Mouse (Mus musculus) hindbrain, embryonic 11.5 days (tissue): ENCODE measurements around the gene Csf2rb. TPM values are rescaled to one million over a fixed set of nuclear protein-coding genes. Genes with fewer than 3 reads are reported as not detected.

Experiments used
- ATAC-seq: fragments of 200-750 bp; cut with Nextera tagmentation; 2 replicates; pipeline ENCODE4 v1.8.0; 2017; ENCODE audit warnings: mild to moderate bottlenecking, moderate TSS enrichment, moderate library complexity; ENCODE audit not compliant: low FRiP score
- DNase-seq: peaks from one replicate; pipeline ENCODE4 v3.0.0-alpha.2; 2015; ENCODE audit warnings: low spot score
- H3K27ac ChIP-seq: fragments of 300-500 bp; sonication (generic); 2 replicates; pipeline ENCODE4 v1.5.1; 2014; ENCODE audit warnings: mild to moderate bottlenecking, low read depth, low read length
- H3K27me3 ChIP-seq: fragments of 300-500 bp; sonication (generic); 2 replicates; pipeline ENCODE4 v1.6.1; 2014; ENCODE audit warnings: mild to moderate bottlenecking, low read length, moderate library complexity, mixed read lengths; ENCODE audit not compliant: control insufficient read depth, insufficient read depth
- H3K36me3 ChIP-seq: fragments of 300-500 bp; sonication (generic); 2 replicates; pipeline ENCODE4 v1.6.1; 2014; ENCODE audit warnings: mild to moderate bottlenecking, low read length, moderate library complexity, mixed read lengths; ENCODE audit not compliant: control insufficient read depth, insufficient read depth
- H3K4me1 ChIP-seq: fragments of 300-500 bp; sonication (generic); replicated peaks from 2 replicates; pipeline ENCODE4 v1.6.1; 2014; ENCODE audit warnings: low read length, mixed read lengths; ENCODE audit not compliant: control insufficient read depth, insufficient read depth
- H3K4me2 ChIP-seq: fragments of 300-500 bp; sonication (generic); replicated peaks from 2 replicates; pipeline ENCODE4 v1.6.1; 2014; ENCODE audit warnings: mild to moderate bottlenecking, low read depth, low read length
- H3K4me3 ChIP-seq: fragments of 300-500 bp; sonication (generic); 2 replicates; pipeline ENCODE4 v1.5.1; 2014; ENCODE audit warnings: low read depth, low read length
- H3K9ac ChIP-seq: fragments of 300-500 bp; sonication (generic); 2 replicates; pipeline ENCODE4 v1.6.1; 2014; ENCODE audit warnings: low read depth, low read length
- H3K9me3 ChIP-seq: fragments of 300-500 bp; sonication (generic); 2 replicates; pipeline ENCODE4 v1.6.1; 2016; ENCODE audit warnings: low read length; ENCODE audit not compliant: control insufficient read depth
- WGBS: fragments of 180-500 bp; shearing (Covaris S2); extraction: QIAGEN DNeasy Blood & Tissue Kit; methylation state at CpG from one replicate; pipeline ENCODE4 v1.1.7; 2014; 5-methylcytosine and 5-hydroxymethylcytosine counted together
- polyA plus RNA-seq: library from polyadenylated mRNA; unstranded; fragments of >200 nt; fragmentation: Nextera tagmentation; extraction: Ambion mirVana; gene quantifications from 2 replicates; pipeline ENCODE4 v1.2.1, GENCODE M21; 2014

Csf2rb gene
- polyA plus RNA-seq, 1 experiment from 2014 or later = 1.9 TPM

DNA sequence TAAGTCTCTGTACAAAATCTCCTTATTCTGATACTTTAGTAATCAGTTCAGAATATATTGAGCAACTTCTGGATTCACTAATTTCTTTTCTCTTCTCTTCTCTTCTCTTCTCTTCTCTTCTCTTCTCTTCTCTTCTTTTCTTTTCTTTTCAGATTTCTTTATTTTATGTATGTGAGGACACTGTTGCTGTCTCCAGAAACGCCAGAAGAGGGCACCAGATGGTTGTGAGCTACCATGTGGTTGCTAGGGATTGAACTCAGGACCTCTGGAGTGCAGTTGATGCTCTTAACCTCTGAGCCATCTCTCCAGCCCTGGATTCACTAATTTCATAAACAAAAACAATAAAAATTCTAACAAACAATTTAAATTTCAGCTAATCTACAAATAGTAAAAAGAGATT is 29.4 kb downstream of the Csf2rb start:
- Histone ChIP-seq H3K9me3 (no peaks in the 10 kb centered on the region), H3K27ac (no peak overlapping the region), H3K4me2 (no peak overlapping the region), H3K4me3 (no peak overlapping the region), H3K4me1 (no peaks in the 10 kb centered on the region), H3K36me3 (no peaks in the 10 kb centered on the region), H3K9ac (no peak overlapping the region), H3K27me3 (no peaks in the 10 kb centered on the region)
- DNase-seq (peak; percentile 52), ATAC-seq (no peak)
- 4% methylated on average over 1 of the region's 1 CpGs for WGBS

DNA sequence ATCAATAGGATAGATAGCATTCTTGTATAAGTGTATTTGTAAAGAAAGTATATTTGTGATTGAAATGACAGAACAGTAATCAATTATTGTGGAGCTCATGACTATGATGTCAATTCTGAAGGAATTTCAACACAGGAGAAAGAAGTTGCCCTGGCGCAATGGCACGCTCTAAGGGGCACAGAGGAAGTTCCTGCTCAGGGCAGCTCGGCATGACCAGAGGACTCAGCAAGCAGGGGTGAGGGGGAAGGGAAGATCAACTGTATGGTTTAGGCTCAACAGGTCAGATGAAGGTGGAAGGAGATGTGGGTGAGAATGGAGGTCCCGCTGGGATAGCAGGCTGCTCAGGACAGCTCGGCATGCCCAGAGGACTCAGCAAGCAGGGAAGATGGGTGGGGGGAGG is 30.0 kb downstream of the Csf2rb start:
- WGBS = 90% methylated on average over 5 of the region's 5 CpGs
- Histone ChIP-seq H3K9me3 (no peaks in the 10 kb centered on the region), H3K27ac (no peak overlapping the region), H3K4me1 (no peaks in the 10 kb centered on the region), H3K9ac (no peak overlapping the region), H3K27me3 (no peaks in the 10 kb centered on the region), H3K4me3 (no peak overlapping the region), H3K36me3 (no peaks in the 10 kb centered on the region), H3K4me2 (no peak overlapping the region)
- no peak for DNase-seq
- no peak for ATAC-seq

DNA sequence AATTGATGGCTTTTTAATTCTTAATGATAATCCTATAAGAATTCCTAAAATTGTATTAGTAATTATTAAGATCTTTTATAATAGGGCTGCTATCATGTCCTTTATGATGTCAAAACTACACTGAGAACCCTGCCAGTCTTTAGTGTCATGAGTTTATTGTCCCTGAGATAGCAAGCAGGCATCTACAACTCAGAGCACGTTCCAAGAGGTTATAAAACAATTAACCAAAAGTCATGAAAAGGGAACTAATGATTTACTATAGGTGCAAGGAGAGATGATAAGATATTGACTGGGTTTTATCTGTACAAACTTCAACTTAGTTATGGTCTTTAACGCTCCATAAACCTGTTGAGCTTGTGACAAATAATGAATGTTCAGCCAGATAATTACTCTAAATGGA is 40.4 kb downstream of the Csf2rb start:
- no peak overlapping the region for H3K27ac ChIP-seq
- DNase-seq = no peak

DNA sequence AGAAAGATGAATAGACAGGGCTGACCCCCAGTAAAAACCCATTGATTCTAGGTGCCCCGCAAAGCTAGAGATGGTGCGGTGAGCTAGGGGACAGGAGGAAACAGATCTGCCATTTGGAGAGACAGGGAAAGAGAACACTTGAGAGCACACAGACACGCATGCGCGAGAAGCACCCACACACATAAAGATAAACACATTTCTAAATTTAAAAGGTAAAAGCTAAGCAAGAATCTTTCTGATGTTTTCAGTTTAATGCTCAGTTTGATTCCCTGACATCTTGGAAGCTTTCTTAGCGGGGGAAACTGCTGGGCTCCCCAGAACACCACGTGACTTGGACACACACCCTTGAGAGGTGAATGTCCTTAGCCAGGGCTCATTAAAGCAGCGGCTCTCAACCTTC is 41.3 kb downstream of the Csf2rb start:
- 86% methylated on average over 8 of the region's 8 CpGs for WGBS
- no peak for ATAC-seq

More for the DNA sequence above, 40.4 kb downstream of the Csf2rb start:
- ATAC-seq = no peak
- no peaks in the 10 kb centered on the region for H3K4me1 ChIP-seq
- no peaks in the 10 kb centered on the region for H3K36me3 ChIP-seq
- H3K9me3 ChIP-seq = no peaks in the 10 kb centered on the region
- WGBS = 85% methylated on average over 2 of the region's 2 CpGs
- no peak overlapping the region for H3K9ac ChIP-seq
- no peak overlapping the region for H3K4me2 ChIP-seq
- H3K4me3 ChIP-seq = no peak overlapping the region
- H3K27me3 ChIP-seq = peaks cover 9% of the 10 kb centered on the region; the same call in 1 of the 2 replicates

DNA sequence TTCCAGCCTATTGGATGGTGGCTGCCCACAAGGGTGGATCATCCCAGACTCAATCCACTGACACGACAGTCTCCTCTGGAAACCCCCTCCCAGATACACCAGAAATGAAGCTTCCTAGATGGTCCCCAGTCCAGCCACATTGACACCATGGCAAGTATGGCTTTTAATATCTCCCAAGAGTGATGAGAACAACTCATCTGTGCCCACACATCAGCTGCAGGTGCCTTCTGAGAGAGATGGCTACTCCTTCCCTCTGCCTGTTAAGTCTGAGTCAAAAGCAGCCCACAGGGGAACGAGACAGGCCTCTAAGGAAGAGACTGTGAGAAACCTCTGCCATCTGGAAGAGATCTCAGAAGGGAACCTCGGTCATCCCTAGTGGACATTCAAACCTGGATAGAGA is 42.3 kb downstream of the Csf2rb start:
- Histone ChIP-seq H3K4me2 (no peak overlapping the region), H3K4me1 (no peaks in the 10 kb centered on the region), H3K36me3 (no peaks in the 10 kb centered on the region), H3K9ac (no peak overlapping the region), H3K27ac (no peak overlapping the region), H3K9me3 (no peaks in the 10 kb centered on the region), H3K4me3 (no peak overlapping the region), H3K27me3 (peaks cover 9% of the 10 kb centered on the region; the same call in 1 of the 2 replicates)
- 70% methylated on average over 3 of the region's 3 CpGs for WGBS
- no peak for DNase-seq
- ATAC-seq = no peak

More for the DNA sequence above, 41.3 kb downstream of the Csf2rb start:
- Histone ChIP-seq H3K4me1 (no peaks in the 10 kb centered on the region), H3K27me3 (peaks cover 9% of the 10 kb centered on the region; the same call in 1 of the 2 replicates), H3K9ac (no peak overlapping the region), H3K4me2 (no peak overlapping the region), H3K4me3 (no peak overlapping the region), H3K9me3 (no peaks in the 10 kb centered on the region), H3K36me3 (no peaks in the 10 kb centered on the region), H3K27ac (no peak overlapping the region)
- DNase-seq = no peak

DNA sequence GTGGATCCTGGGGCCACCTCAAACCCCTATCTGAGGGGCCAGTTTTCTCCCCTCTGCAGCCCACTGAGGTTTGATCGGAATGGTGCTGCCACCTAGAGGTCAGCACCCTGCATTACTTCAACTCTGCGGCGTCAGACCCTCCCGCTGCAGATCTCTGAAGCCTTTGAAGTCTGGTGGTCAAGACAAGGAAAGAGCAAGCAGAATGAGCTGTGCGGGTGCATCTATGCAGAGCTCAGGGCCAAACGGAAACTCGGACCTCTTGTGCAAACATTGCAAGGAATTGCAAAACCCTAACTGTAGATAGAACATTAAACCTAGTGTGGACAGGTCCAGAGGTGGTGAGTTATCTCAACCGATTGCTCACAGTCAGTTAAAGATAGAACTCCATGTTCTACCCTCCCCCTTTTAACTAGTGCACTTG is 43.4 kb downstream of the Csf2rb start:
- Histone ChIP-seq H3K9ac (no peak overlapping the region), H3K9me3 (no peaks in the 10 kb centered on the region), H3K4me1 (no peaks in the 10 kb centered on the region), H3K4me2 (no peak overlapping the region), H3K27ac (no peak overlapping the region), H3K36me3 (no peaks in the 10 kb centered on the region), H3K4me3 (no peak overlapping the region), H3K27me3 (peaks cover 9% of the 10 kb centered on the region; the same call in 1 of the 2 replicates)
- peak; percentile 77 for DNase-seq
- WGBS = 15% methylated on average over 8 of the region's 8 CpGs
- ATAC-seq = no peak

DNA sequence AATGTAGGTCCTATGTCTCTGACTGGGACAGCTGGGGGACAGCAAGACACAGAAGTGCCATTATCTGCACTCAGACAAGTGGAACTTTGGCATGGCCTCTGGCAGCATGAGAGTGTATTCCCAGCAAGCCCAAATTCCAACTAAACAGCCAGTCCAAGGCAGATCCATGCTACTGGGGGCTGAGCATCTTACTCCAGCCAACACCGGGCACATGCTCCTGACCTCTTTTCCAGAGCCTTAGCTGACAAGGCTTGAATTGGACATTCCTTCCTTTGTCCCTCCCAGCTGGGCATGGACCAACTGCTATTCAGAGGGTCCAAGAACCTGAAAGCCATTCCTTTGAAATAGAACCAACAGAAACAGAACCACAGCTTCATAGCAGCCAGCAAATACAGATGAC is 44.1 kb downstream of the Csf2rb start:
- DNase-seq (no peak), ATAC-seq (no peak)
- H3K27me3 ChIP-seq = peaks cover 9% of the 10 kb centered on the region; the same call in 1 of the 2 replicates
- H3K27ac ChIP-seq = no peak overlapping the region
- no peak overlapping the region for H3K4me2 ChIP-seq
- H3K9me3 ChIP-seq = no peaks in the 10 kb centered on the region
- no peak overlapping the region; the same call in 1 of the 2 replicates for H3K9ac ChIP-seq
- H3K36me3 ChIP-seq = no peaks in the 10 kb centered on the region
- H3K4me1 ChIP-seq = no peaks in the 10 kb centered on the region
- 36% methylated on average over 1 of the region's 1 CpGs for WGBS
- H3K4me3 ChIP-seq = no peak overlapping the region

DNA sequence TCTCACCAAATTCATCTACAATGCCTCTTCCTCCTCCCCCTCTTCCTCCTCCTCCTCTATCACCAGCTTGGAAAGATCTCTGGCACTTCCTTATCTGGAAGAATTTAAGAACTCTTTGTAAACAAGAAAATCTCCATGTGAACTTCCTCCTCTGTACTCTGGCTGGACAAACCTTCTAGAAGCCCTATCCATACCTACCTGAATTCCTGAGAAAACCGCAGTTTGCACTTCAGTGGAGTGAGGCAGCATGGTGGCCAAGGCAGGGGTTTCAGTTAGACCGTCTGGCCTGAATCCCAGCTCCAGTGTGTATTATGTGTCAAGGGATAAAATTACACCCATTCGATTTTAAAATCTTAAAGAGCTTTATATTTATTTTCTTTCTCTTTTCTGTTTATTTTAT is 47.2 kb downstream of the Csf2rb start:
- Histone ChIP-seq H3K9ac (no peak overlapping the region), H3K27ac (no peak overlapping the region), H3K36me3 (no peaks in the 10 kb centered on the region), H3K4me2 (no peak overlapping the region), H3K27me3 (peaks cover 9% of the 10 kb centered on the region; the same call in 1 of the 2 replicates), H3K4me1 (no peaks in the 10 kb centered on the region), H3K9me3 (no peaks in the 10 kb centered on the region), H3K4me3 (no peak overlapping the region)
- ATAC-seq (no peak), DNase-seq (no peak)
- 76% methylated on average over 3 of the region's 3 CpGs for WGBS

DNA sequence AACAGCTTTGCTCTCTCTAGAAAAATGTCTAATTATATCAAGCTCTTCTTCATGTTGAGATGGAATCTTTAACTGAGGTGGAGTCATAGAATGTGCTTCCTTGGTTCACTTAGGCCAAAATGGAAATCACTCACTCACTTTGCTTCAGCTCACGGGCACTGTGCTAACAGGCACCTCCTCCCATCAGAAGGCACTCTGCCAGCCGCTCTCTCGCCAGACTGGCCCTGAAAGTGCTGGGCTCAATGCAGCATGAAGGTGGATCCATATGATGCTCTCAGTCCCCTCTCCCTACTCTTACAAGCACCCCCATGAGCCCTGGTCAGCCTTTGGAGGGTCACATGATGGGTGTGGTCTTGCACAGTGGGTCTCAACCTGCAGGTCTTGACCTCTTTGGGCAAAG is 48.7 kb downstream of the Csf2rb start:
- H3K27ac ChIP-seq = no peak overlapping the region
- WGBS = 78% methylated on average over 3 of the region's 3 CpGs
- H3K4me3 ChIP-seq = no peak overlapping the region
- ATAC-seq (no peak), DNase-seq (no peak)
- H3K36me3 ChIP-seq = no peaks in the 10 kb centered on the region
- H3K9ac ChIP-seq = no peak overlapping the region
- H3K4me1 ChIP-seq = no peaks in the 10 kb centered on the region
- H3K9me3 ChIP-seq = no peaks in the 10 kb centered on the region
- peaks cover 5% of the 10 kb centered on the region; the same call in 1 of the 2 replicates for H3K27me3 ChIP-seq
- no peak overlapping the region for H3K4me2 ChIP-seq
